Comparison of ENCODE assay signal across 27 mouse cellular contexts in genomic region chr10:111528283-111528682, GRCm38 (mm10). TPM values are rescaled to one million over a fixed set of nuclear protein-coding genes. Genes with fewer than 3 reads are reported as not detected.
A peak's percentile ranks its signal among the peaks of the same experiment; 100 is the strongest.
DNase-seq lines count a peak whose midpoint lies in the region; ATAC-seq and TF ChIP-seq lines count a peak whose summit lies in the region.
"Had no signal": no experiment of that assay in that cellular context is flagged by ENCODE, and none has a peak within 500 bp of the region (broad histone marks: within the 10 kb centered on the region; RNA-seq: fewer than 3 reads in every experiment).

No protein-coding gene starts in this region.

- TF ChIP-seq EP300 in stomach, postnatal 0 days (optimal IDR thresholded peaks at IDR 0.05) = no peak

- peak overlapping the region; percentile 35; the same call in 1 of the 2 replicates for H3K27ac ChIP-seq in hindbrain, embryonic 10.5 days
- H3K27ac ChIP-seq in hindbrain, embryonic 16.5 days (ENCODE audit: low read depth, low read length) = no peak overlapping the region
- H3K27ac ChIP-seq in limb, embryonic 12.5 days = peak overlapping the region; percentile 41; the same call in 1 of the 2 replicates
- H3K27ac ChIP-seq in limb, embryonic 10.5 days = no peak overlapping the region
- H3K27ac ChIP-seq in intestine, embryonic 16.5 days (ENCODE audit: low read length) = no peak overlapping the region
- H3K27ac ChIP-seq in stomach, postnatal 0 days (replicated peaks) = no peak overlapping the region
- H3K27ac ChIP-seq: embryonic facial prominence, embryonic 15.5 days; hindbrain, embryonic 12.5 days; left cerebral cortex, adult 2 months; liver, embryonic 15.5 days; lung, embryonic 15.5 days had no signal

- no peak overlapping the region for H3K4me2 ChIP-seq in hindbrain, embryonic 16.5 days (ENCODE audit: low read length)
- no peak overlapping the region for H3K4me2 ChIP-seq in limb, embryonic 12.5 days
- no peak overlapping the region for H3K4me2 ChIP-seq in intestine, embryonic 16.5 days (ENCODE audit: low read depth, low read length)
- no peak overlapping the region for H3K4me2 ChIP-seq in stomach, postnatal 0 days (replicated peaks; ENCODE audit: low read depth)
- H3K4me2 ChIP-seq: embryonic facial prominence, embryonic 15.5 days; heart, embryonic 12.5 days; hindbrain, embryonic 12.5 days; liver, embryonic 15.5 days; lung, embryonic 15.5 days had no signal

- H3K9me3 ChIP-seq in hindbrain, embryonic 10.5 days = no peaks in the 10 kb centered on the region
- no peaks in the 10 kb centered on the region for H3K9me3 ChIP-seq in hindbrain, embryonic 16.5 days (ENCODE audit: control insufficient read depth, low read length)
- no peaks in the 10 kb centered on the region for H3K9me3 ChIP-seq in limb, embryonic 12.5 days
- no peaks in the 10 kb centered on the region for H3K9me3 ChIP-seq in limb, embryonic 10.5 days (replicated peaks)
- no peaks in the 10 kb centered on the region for H3K9me3 ChIP-seq in intestine, embryonic 16.5 days (ENCODE audit: control insufficient read depth, low read length)
- no peaks in the 10 kb centered on the region for H3K9me3 ChIP-seq in stomach, postnatal 0 days (ENCODE audit: control insufficient read depth, low read length)
- H3K9me3 ChIP-seq: embryonic facial prominence, embryonic 15.5 days; G1E; heart, embryonic 12.5 days; hindbrain, embryonic 12.5 days; liver, embryonic 15.5 days; lung, embryonic 15.5 days had no signal

- 80% methylated on average over 4 of the region's 4 CpGs for WGBS in hindbrain, embryonic 10.5 days
- WGBS in hindbrain, embryonic 16.5 days = 78% methylated on average over 4 of the region's 4 CpGs
- 54% methylated on average over 4 of the region's 4 CpGs for WGBS in limb, embryonic 12.5 days
- WGBS in limb, embryonic 10.5 days = 76% methylated on average over 4 of the region's 4 CpGs
- WGBS in intestine, embryonic 16.5 days = 49% methylated on average over 4 of the region's 4 CpGs
- WGBS in stomach, postnatal 0 days = 37% methylated on average over 4 of the region's 4 CpGs

- peaks cover 17% of the 10 kb centered on the region; the same call in 1 of the 2 replicates for H3K4me1 ChIP-seq in hindbrain, embryonic 10.5 days (replicated peaks)
- H3K4me1 ChIP-seq in hindbrain, embryonic 16.5 days (ENCODE audit: control insufficient read depth, insufficient read depth, low read depth, low read length) = peaks cover 2% of the 10 kb centered on the region
- H3K4me1 ChIP-seq in limb, embryonic 12.5 days (replicated peaks) = peaks cover 23% of the 10 kb centered on the region
- peaks cover 21% of the 10 kb centered on the region for H3K4me1 ChIP-seq in limb, embryonic 10.5 days
- peaks cover 2% of the 10 kb centered on the region; the same call in 1 of the 2 replicates for H3K4me1 ChIP-seq in intestine, embryonic 16.5 days (ENCODE audit: control insufficient read depth, insufficient read depth, low read length)
- H3K4me1 ChIP-seq in stomach, postnatal 0 days (replicated peaks; ENCODE audit: control insufficient read depth, insufficient read depth) = no peaks in the 10 kb centered on the region
- H3K4me1 ChIP-seq: hindbrain, embryonic 12.5 days; liver, embryonic 15.5 days had no signal

- no peak for ATAC-seq in hindbrain, embryonic 16.5 days
- ATAC-seq in limb, embryonic 12.5 days (ENCODE audit: insufficient number of reproducible peaks, insufficient read depth, low FRiP score, low TSS enrichment, low read depth) = no peak
- peak; percentile 51 for ATAC-seq in intestine, embryonic 16.5 days
- peak; percentile 57 for ATAC-seq in stomach, postnatal 0 days (ENCODE audit: low FRiP score, low TSS enrichment)
- ATAC-seq: forebrain, embryonic 16.5 days had no signal

- H3K9ac ChIP-seq in hindbrain, embryonic 16.5 days (ENCODE audit: low read depth, low read length) = no peak overlapping the region
- H3K9ac ChIP-seq in limb, embryonic 12.5 days (replicated peaks) = no peak overlapping the region
- no peak overlapping the region for H3K9ac ChIP-seq in intestine, embryonic 16.5 days (ENCODE audit: low read depth, low read length)
- no peak overlapping the region for H3K9ac ChIP-seq in stomach, postnatal 0 days (ENCODE audit: low read length)
- H3K9ac ChIP-seq: embryonic facial prominence, embryonic 15.5 days; heart, embryonic 12.5 days; hindbrain, embryonic 12.5 days; liver, embryonic 15.5 days; lung, embryonic 15.5 days had no signal

- H3K4me3 ChIP-seq in hindbrain, embryonic 10.5 days = no peak overlapping the region
- no peak overlapping the region for H3K4me3 ChIP-seq in hindbrain, embryonic 16.5 days (ENCODE audit: low read length)
- no peak overlapping the region for H3K4me3 ChIP-seq in limb, embryonic 12.5 days (replicated peaks)
- H3K4me3 ChIP-seq in limb, embryonic 10.5 days = no peak overlapping the region
- no peak overlapping the region for H3K4me3 ChIP-seq in intestine, embryonic 16.5 days (ENCODE audit: low read length)
- no peak overlapping the region for H3K4me3 ChIP-seq in stomach, postnatal 0 days (ENCODE audit: low read depth, low read length)
- H3K4me3 ChIP-seq: embryonic facial prominence, embryonic 15.5 days; heart, embryonic 12.5 days; hindbrain, embryonic 12.5 days; left cerebral cortex, adult 2 months; liver, embryonic 15.5 days; lung, embryonic 15.5 days had no signal

- no peak for TF ChIP-seq CTCF in stomach, postnatal 0 days (IDR thresholded peaks at IDR 0.05; ENCODE audit: low read depth)

- H3K36me3 ChIP-seq in hindbrain, embryonic 10.5 days = no peaks in the 10 kb centered on the region
- H3K36me3 ChIP-seq in hindbrain, embryonic 16.5 days (ENCODE audit: control insufficient read depth, insufficient read depth, low read length) = no peaks in the 10 kb centered on the region
- H3K36me3 ChIP-seq in limb, embryonic 12.5 days = no peaks in the 10 kb centered on the region
- H3K36me3 ChIP-seq in limb, embryonic 10.5 days = no peaks in the 10 kb centered on the region
- H3K36me3 ChIP-seq in intestine, embryonic 16.5 days (ENCODE audit: control insufficient read depth, insufficient read depth, low read length) = no peaks in the 10 kb centered on the region
- H3K36me3 ChIP-seq in stomach, postnatal 0 days (ENCODE audit: control insufficient read depth, insufficient read depth, low read length) = no peaks in the 10 kb centered on the region
- H3K36me3 ChIP-seq: embryonic facial prominence, embryonic 15.5 days; G1E; heart, embryonic 12.5 days; hindbrain, embryonic 12.5 days; liver, embryonic 15.5 days; lung, embryonic 15.5 days had no signal

- H3K27me3 ChIP-seq in hindbrain, embryonic 10.5 days (ENCODE audit: insufficient read depth, poor library complexity, severe bottlenecking) = no peaks in the 10 kb centered on the region
- H3K27me3 ChIP-seq in hindbrain, embryonic 16.5 days (replicated peaks; ENCODE audit: control insufficient read depth, insufficient read depth, low read length) = no peaks in the 10 kb centered on the region
- H3K27me3 ChIP-seq in limb, embryonic 12.5 days = no peaks in the 10 kb centered on the region
- H3K27me3 ChIP-seq in limb, embryonic 10.5 days (ENCODE audit: low read depth, poor library complexity, severe bottlenecking) = no peaks in the 10 kb centered on the region
- H3K27me3 ChIP-seq in intestine, embryonic 16.5 days (replicated peaks; ENCODE audit: control insufficient read depth, insufficient read depth, low read length) = no peaks in the 10 kb centered on the region
- no peaks in the 10 kb centered on the region for H3K27me3 ChIP-seq in stomach, postnatal 0 days (ENCODE audit: control insufficient read depth, insufficient read depth, low read length)
- H3K27me3 ChIP-seq: CH12.LX; embryonic facial prominence, embryonic 15.5 days; heart, embryonic 12.5 days; hindbrain, embryonic 12.5 days; liver, embryonic 15.5 days; lung, embryonic 15.5 days had no signal

- no peak for DNase-seq in hindbrain, embryonic 10.5 days (ENCODE audit: low spot score)
- DNase-seq in limb, embryonic 10.5 days (ENCODE audit: low spot score) = no peak
- DNase-seq in stomach, postnatal 0 days (ENCODE audit: low spot score) = no peak
- no peak for DNase-seq in layer of hippocampus, adult 18-20 months (ENCODE audit: low spot score in 2 of 2)
- DNase-seq in heart, adult 8-10 months (ENCODE audit: low spot score) = no peak
- DNase-seq: adrenal gland, postnatal 10 days; cerebellum, adult 8-10 months; gastrocnemius, postnatal 10 days; heart, adult 11 months; heart, postnatal 10 days; kidney, postnatal 36 days; liver; lung, postnatal 36 days; right cerebral cortex, adult 18-20 months; thymus, postnatal 14 days had no signal

RNA-seq across cellular contexts. Expression of gene Phlda1, which starts 22.2 kb away (rescaled TPM):
- 36.9 and 41.1 TPM in 2 replicates for polyA plus RNA-seq in hindbrain, embryonic 10.5 days (2016; fragmentation: Nextera tagmentation; extraction: Ambion mirVana)
- 54.4 and 54.8 TPM in 2 replicates for polyA plus RNA-seq in hindbrain, embryonic 16.5 days (2015; fragmentation: Nextera tagmentation; extraction: Ambion mirVana)
- polyA plus RNA-seq in limb, embryonic 12.5 days (2016; fragmentation: Nextera tagmentation; extraction: Ambion mirVana) = 28.2 and 35.3 TPM in 2 replicates
- 19.8 and 20.1 TPM in 2 replicates for polyA plus RNA-seq in limb, embryonic 10.5 days (2016; fragmentation: Nextera tagmentation; extraction: Ambion mirVana)
- 31.9 and 32.2 TPM in 2 replicates for polyA plus RNA-seq in intestine, embryonic 16.5 days (2015; fragmentation: Nextera tagmentation; extraction: Ambion mirVana)
- 29.6 and 32.3 TPM in 2 replicates for polyA plus RNA-seq in stomach, postnatal 0 days (2015; fragmentation: Nextera tagmentation; extraction: Ambion mirVana)
- 10 to 100 TPM; 16.7 to 20.5 TPM for total RNA-seq in layer of hippocampus, adult 18-20 months (2021)
- 10 to 100 TPM; 10.5 to 18.1 (median 12.4) TPM for total RNA-seq in heart, adult 8-10 months (2022)

RNA-seq across cellular contexts. Expression of gene Nap1l1, which starts 55.3 kb away (rescaled TPM):
- polyA plus RNA-seq in hindbrain, embryonic 10.5 days (2016; fragmentation: Nextera tagmentation; extraction: Ambion mirVana) = 256 and 361 TPM in 2 replicates
- polyA plus RNA-seq in hindbrain, embryonic 16.5 days (2015; fragmentation: Nextera tagmentation; extraction: Ambion mirVana) = 147 and 161 TPM in 2 replicates
- polyA plus RNA-seq in limb, embryonic 12.5 days (2016; fragmentation: Nextera tagmentation; extraction: Ambion mirVana) = 314 and 324 TPM in 2 replicates
- polyA plus RNA-seq in limb, embryonic 10.5 days (2016; fragmentation: Nextera tagmentation; extraction: Ambion mirVana) = 343 and 349 TPM in 2 replicates
- polyA plus RNA-seq in intestine, embryonic 16.5 days (2015; fragmentation: Nextera tagmentation; extraction: Ambion mirVana) = 118 and 140 TPM in 2 replicates
- 85.1 and 90.6 TPM in 2 replicates for polyA plus RNA-seq in stomach, postnatal 0 days (2015; fragmentation: Nextera tagmentation; extraction: Ambion mirVana)
- total RNA-seq in layer of hippocampus, adult 18-20 months (2021) = 100 to 1,000 TPM; 154 to 161 TPM
- 10 to 100 TPM; 59.4 to 73.3 (median 66.5) TPM for total RNA-seq in heart, adult 8-10 months (2022)

Comparison
In these comparisons a context has a peak if more than half of its experiments do, and no peak if none do; other contexts are left out.
1. H3K27ac ChIP-seq: peak in hindbrain, embryonic 10.5 days (single experiment) and limb, embryonic 12.5 days (single experiment); none in hindbrain, embryonic 16.5 days (single experiment), limb, embryonic 10.5 days (single experiment), intestine, embryonic 16.5 days (single experiment) and stomach, postnatal 0 days (single experiment).
2. ATAC-seq: peak in intestine, embryonic 16.5 days (single experiment) and stomach, postnatal 0 days (single experiment); none in hindbrain, embryonic 16.5 days (single experiment) and limb, embryonic 12.5 days (single experiment).